Mouse (Mus musculus) kidney, postnatal 0 days (tissue): ENCODE data around the gene Ikzf3. TPM values are rescaled to one million over a fixed set of nuclear protein-coding genes. Genes with fewer than 3 reads are reported as not detected.

Source experiments
- ATAC-seq: fragments of 200-750 bp; cut with Nextera tagmentation; replicated peaks from 2 replicates; pipeline ENCODE4 v1.8.0; 2017; ENCODE audit warnings: low read depth, moderate number of reproducible peaks, moderate TSS enrichment, moderate library complexity; ENCODE audit not compliant: low FRiP score
- DNase-seq: peaks from one replicate; pipeline ENCODE4 v3.0.0-alpha.2; 2016; ENCODE audit warnings: low spot score
- H3K27ac ChIP-seq: fragments of 300-500 bp; sonication (generic); 2 replicates; pipeline ENCODE4 v1.5.1; 2014; ENCODE audit warnings: mild to moderate bottlenecking
- H3K27me3 ChIP-seq: fragments of 300-500 bp; sonication (generic); 2 replicates; pipeline ENCODE4 v1.6.1; 2014; ENCODE audit warnings: low read length, mixed read lengths; ENCODE audit not compliant: insufficient read depth
- H3K36me3 ChIP-seq: fragments of 300-500 bp; sonication (generic); 2 replicates; pipeline ENCODE4 v1.6.1; 2014; ENCODE audit warnings: low read length, mixed read lengths; ENCODE audit not compliant: insufficient read depth
- H3K4me1 ChIP-seq: fragments of 300-500 bp; sonication (generic); replicated peaks from 2 replicates; pipeline ENCODE4 v1.6.1; 2014; ENCODE audit warnings: antibody characterized with exemption, low read length, mixed read lengths; ENCODE audit not compliant: insufficient read depth
- H3K4me2 ChIP-seq: fragments of 300-500 bp; sonication (generic); 2 replicates; pipeline ENCODE4 v1.6.1; 2014; ENCODE audit warnings: mild to moderate bottlenecking, low read length, moderate library complexity, mixed read lengths
- H3K4me3 ChIP-seq: fragments of 300-500 bp; sonication (generic); replicated peaks from 2 replicates; pipeline ENCODE4 v1.5.1; 2014; ENCODE audit warnings: low read depth, low read length
- H3K9ac ChIP-seq: fragments of 300-500 bp; sonication (generic); 2 replicates; pipeline ENCODE4 v1.6.1; 2014; ENCODE audit warnings: low read depth, low read length
- H3K9me3 ChIP-seq: fragments of 300-500 bp; sonication (generic); replicated peaks from 2 replicates; pipeline ENCODE4 v1.6.1; 2016; ENCODE audit warnings: low read length, inconsistent platforms, mixed read lengths
- CTCF ChIP-seq: IDR thresholded peaks from 2 replicates; pipeline ENCODE4 v1.5.1; 2016; ENCODE audit warnings: antibody characterized with exemption, low read depth, mild to moderate bottlenecking, moderate library complexity
- WGBS: fragments of 180-500 bp; shearing (Covaris S2); extraction: QIAGEN DNeasy Blood & Tissue Kit; methylation state at CpG from one replicate; pipeline ENCODE4 v1.1.7; 2014; 5-methylcytosine and 5-hydroxymethylcytosine counted together
- polyA plus RNA-seq: library from polyadenylated mRNA; unstranded; fragments of >200 nt; fragmentation: Nextera tagmentation; extraction: Ambion mirVana; gene quantifications from 2 replicates; pipeline ENCODE4 v1.2.1, GENCODE M21; 2015

Ikzf3 gene
- polyA plus RNA-seq, 1 experiment from 2014 or later: 0.29 TPM

GRCm38 (mm10) chr11:98583571-98583970 is 37.7 kb upstream of the Ikzf3 start:
- no peak overlapping the region for H3K9ac ChIP-seq
- H3K4me2 ChIP-seq: no peak overlapping the region
- WGBS: 80% methylated on average over 1 of the region's 3 CpGs
- DNase-seq (no peak), ATAC-seq (no peak)
- no peak overlapping the region for H3K27ac ChIP-seq
- peak; percentile 40; the same call in 1 of the 2 replicates for TF ChIP-seq CTCF
- H3K4me1 ChIP-seq: peaks cover 26% of the 10 kb centered on the region
- no peak overlapping the region for H3K4me3 ChIP-seq
- no peaks in the 10 kb centered on the region for H3K9me3 ChIP-seq
- peaks cover 19% of the 10 kb centered on the region; the same call in 1 of the 2 replicates for H3K36me3 ChIP-seq
- H3K27me3 ChIP-seq: no peaks in the 10 kb centered on the region

DNA sequence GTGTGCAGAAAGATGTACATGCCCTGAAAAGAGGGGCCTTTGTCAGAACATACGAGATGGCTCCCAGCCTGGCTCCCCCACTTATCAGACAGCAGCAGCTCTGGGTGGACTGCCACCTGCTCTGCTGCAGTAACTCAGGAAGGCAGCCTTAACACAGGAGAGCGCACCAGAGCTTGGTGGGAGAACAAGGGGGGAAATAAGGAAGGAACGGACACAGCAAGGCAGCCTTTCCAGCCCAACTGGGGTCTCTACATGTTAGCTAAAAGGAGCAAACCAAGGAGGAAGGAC is 37.4 kb upstream of the Ikzf3 start:
- Histone ChIP-seq H3K27me3 (no peaks in the 10 kb centered on the region), H3K27ac (no peak overlapping the region), H3K4me1 (peaks cover 23% of the 10 kb centered on the region), H3K9ac (no peak overlapping the region), H3K36me3 (peaks cover 19% of the 10 kb centered on the region; the same call in 1 of the 2 replicates), H3K4me3 (no peak overlapping the region), H3K4me2 (no peak overlapping the region), H3K9me3 (no peaks in the 10 kb centered on the region)
- TF ChIP-seq CTCF: no peak
- DNase-seq: no peak
- no peak for ATAC-seq
- whole genome bisulfite sequencing: 96% methylated on average over 3 of the region's 3 CpGs

DNA sequence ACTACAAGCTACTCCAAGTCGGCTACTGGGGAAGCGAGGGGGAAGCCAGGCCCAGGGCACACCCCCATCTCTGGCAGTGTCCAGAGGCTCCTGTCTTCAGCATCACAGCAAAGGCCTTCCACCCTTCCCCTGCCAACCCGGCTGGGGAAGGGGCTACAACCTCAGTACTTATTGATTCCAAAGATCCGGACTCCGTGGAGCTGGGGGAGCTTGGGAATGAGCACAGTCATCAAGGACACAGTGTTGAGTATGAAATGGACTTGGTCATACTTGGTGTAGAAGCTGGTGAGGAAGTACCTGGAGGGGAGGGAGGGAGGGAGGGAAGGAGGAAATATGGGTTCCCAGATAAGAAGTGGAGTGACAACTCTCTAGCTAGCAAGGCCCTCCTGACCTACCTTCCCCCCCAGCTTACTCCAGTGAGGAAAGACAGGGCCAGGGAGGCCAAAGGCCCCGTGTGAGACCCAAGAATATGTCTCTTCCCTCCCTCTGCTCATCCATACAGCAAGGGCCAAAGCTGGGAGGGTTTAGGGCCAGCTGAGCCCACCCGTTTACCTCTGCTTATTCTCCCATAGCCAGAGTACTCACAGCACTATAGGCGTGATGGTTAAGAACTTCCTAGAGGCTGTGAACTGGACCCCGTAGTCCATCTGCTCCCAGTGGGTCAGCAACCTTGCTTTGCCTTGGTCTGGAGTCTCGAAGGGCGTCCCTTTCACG is 36.9 kb upstream of the Ikzf3 start:
- DNase-seq: no peak
- no peaks in the 10 kb centered on the region for H3K9me3 ChIP-seq
- WGBS: 90% methylated on average over 12 of the region's 12 CpGs
- H3K4me1 ChIP-seq: peaks cover 18% of the 10 kb centered on the region
- H3K27ac ChIP-seq: no peak overlapping the region
- peaks cover 19% of the 10 kb centered on the region; the same call in 1 of the 2 replicates for H3K36me3 ChIP-seq
- H3K4me3 ChIP-seq: no peak overlapping the region
- H3K27me3 ChIP-seq: no peaks in the 10 kb centered on the region
- no peak for ATAC-seq
- no peak overlapping the region for H3K9ac ChIP-seq
- TF ChIP-seq CTCF: no peak
- no peak overlapping the region for H3K4me2 ChIP-seq

DNA sequence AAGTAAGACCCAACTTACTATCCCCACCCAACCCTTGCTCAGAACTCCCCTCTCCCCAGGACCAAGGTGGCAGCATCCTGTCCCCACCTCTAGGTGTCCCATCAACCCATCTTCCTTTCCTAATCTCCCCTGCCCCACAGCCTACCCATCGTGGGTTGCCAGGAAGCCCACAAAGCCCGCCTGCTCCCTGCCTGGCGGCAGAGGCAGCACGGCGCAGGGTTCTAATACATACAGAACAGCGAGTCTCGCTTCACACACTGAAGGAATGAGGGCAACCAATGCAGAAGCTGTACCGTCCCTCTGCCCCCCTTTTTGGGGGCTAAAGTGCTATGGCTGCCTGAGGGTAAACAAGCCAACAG is 36.2 kb upstream of the Ikzf3 start:
- H3K4me2 ChIP-seq: no peak overlapping the region
- no peak for TF ChIP-seq CTCF
- no peaks in the 10 kb centered on the region for H3K9me3 ChIP-seq
- WGBS: 89% methylated on average over 8 of the region's 8 CpGs
- H3K36me3 ChIP-seq: peaks cover 19% of the 10 kb centered on the region; the same call in 1 of the 2 replicates
- no peak overlapping the region for H3K27ac ChIP-seq
- H3K4me3 ChIP-seq: no peak overlapping the region
- ATAC-seq: no peak
- peaks cover 14% of the 10 kb centered on the region for H3K4me1 ChIP-seq
- H3K27me3 ChIP-seq: no peaks in the 10 kb centered on the region
- no peak overlapping the region for H3K9ac ChIP-seq
- DNase-seq: no peak

DNA sequence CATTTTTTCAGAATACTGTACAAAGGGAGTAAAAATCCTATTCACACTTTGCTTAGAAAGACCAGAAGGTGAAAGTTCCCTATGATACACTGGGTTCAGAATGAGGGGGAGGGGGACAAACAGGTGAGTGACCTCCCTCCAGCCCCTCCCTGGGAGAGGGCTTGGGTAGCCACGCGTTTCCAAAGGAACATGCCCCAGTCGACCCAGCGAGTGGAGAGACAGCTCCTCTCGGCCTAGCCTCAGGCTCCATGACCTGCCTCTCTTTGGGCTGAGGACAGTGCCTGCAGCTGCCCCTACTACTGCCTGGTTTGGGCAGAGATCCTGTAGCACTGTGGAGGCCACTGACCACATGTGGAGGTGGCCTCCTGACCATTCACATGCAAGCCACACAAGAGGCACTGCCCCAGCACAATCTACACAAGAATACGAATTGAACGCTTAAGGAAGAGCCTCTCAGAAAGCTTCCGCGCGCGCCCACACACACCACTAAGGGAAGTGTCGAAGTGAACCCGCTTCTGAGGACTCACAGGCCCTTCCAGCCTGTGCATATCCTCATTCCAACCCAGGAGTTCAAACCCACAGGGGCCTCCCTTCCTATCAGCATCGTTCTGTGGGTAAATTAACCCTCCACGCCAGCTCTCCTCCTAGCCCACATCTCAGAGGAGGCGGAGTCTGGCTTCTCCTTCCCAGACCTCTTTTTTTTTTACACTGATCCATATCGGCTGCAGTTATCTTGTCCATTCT is 35.6 kb upstream of the Ikzf3 start:
- 70% methylated on average over 17 of the region's 17 CpGs for WGBS
- Histone ChIP-seq H3K4me2 (no peak overlapping the region), H3K9me3 (no peaks in the 10 kb centered on the region), H3K9ac (no peak overlapping the region), H3K4me3 (no peak overlapping the region), H3K36me3 (peaks cover 19% of the 10 kb centered on the region; the same call in 1 of the 2 replicates), H3K27me3 (no peaks in the 10 kb centered on the region), H3K27ac (no peak overlapping the region), H3K4me1 (peaks cover 14% of the 10 kb centered on the region)
- ATAC-seq (no peak), DNase-seq (no peak)
- TF ChIP-seq CTCF: no peak

- WGBS: 73% methylated on average over 16 of the region's 16 CpGs
- Histone ChIP-seq H3K4me1 (peaks cover 6% of the 10 kb centered on the region), H3K4me2 (no peak overlapping the region), H3K27ac (no peak overlapping the region), H3K27me3 (no peaks in the 10 kb centered on the region), H3K36me3 (peaks cover 19% of the 10 kb centered on the region; the same call in 1 of the 2 replicates), H3K9me3 (no peaks in the 10 kb centered on the region), H3K4me3 (no peak overlapping the region), H3K9ac (no peak overlapping the region)
- DNase-seq: no peak
- ATAC-seq: 0 out of 2 replicates have a peak, but pooled peaks have one; percentile 36
- no peak for TF ChIP-seq CTCF
Measured at GRCm38 (mm10) chr11:98580301-98581121, 34.7 kb upstream of the Ikzf3 start.
